Mouse (Mus musculus) liver, embryonic 11.5 days (tissue): ENCODE measurements around the gene Ssxb2. TPM values are rescaled to one million over a fixed set of nuclear protein-coding genes. Genes with fewer than 3 reads are reported as not detected.
"Not testable (repeated sequence)": the region's sequence is repeated elsewhere in the genome, so short reads cannot be mapped to it uniquely, and the experiment has no call there.

ENCODE experiments used
- ATAC-seq: fragments of 200-750 bp; cut with Nextera tagmentation; replicated peaks from 2 replicates; pipeline ENCODE4 v1.8.0; 2017; ENCODE audit warnings: moderate number of reproducible peaks, mild to moderate bottlenecking, moderate TSS enrichment, moderate library complexity; ENCODE audit not compliant: low FRiP score
- DNase-seq: peaks from one replicate; pipeline ENCODE4 v3.0.0-alpha.2; 2017; ENCODE audit warnings: low spot score
- H3K27ac ChIP-seq: fragments of 300-500 bp; sonication (generic); 2 replicates; pipeline ENCODE4 v1.5.1; 2014; ENCODE audit warnings: mild to moderate bottlenecking, low read depth, low read length, control low read depth
- H3K27me3 ChIP-seq: fragments of 300-500 bp; sonication (generic); replicated peaks from 2 replicates; pipeline ENCODE4 v1.6.1; 2014; ENCODE audit warnings: low read length, mixed read lengths; ENCODE audit not compliant: control insufficient read depth, insufficient read depth
- H3K36me3 ChIP-seq: fragments of 300-500 bp; sonication (generic); 2 replicates; pipeline ENCODE4 v1.6.1; 2014; ENCODE audit warnings: mild to moderate bottlenecking, low read length, moderate library complexity, mixed read lengths; ENCODE audit not compliant: control insufficient read depth, insufficient read depth
- H3K4me1 ChIP-seq: fragments of 300-500 bp; sonication (generic); replicated peaks from 2 replicates; pipeline ENCODE4 v1.6.1; 2014; ENCODE audit warnings: low read length, mixed read lengths; ENCODE audit not compliant: control insufficient read depth, insufficient read depth
- H3K4me2 ChIP-seq: fragments of 300-500 bp; sonication (generic); 2 replicates; pipeline ENCODE4 v1.6.1; 2014; ENCODE audit warnings: mild to moderate bottlenecking, control low read depth, moderate library complexity
- H3K4me3 ChIP-seq: fragments of 300-500 bp; sonication (generic); 2 replicates; pipeline ENCODE4 v1.5.1; 2014; ENCODE audit warnings: low read depth, low read length, control low read depth
- H3K9ac ChIP-seq: fragments of 300-500 bp; sonication (generic); 2 replicates; pipeline ENCODE4 v1.6.1; 2014; ENCODE audit warnings: low read depth, low read length, control low read depth
- H3K9me3 ChIP-seq: fragments of 300-500 bp; sonication (generic); 2 replicates; pipeline ENCODE4 v1.6.1; 2016; ENCODE audit warnings: low read length, inconsistent platforms, mixed read lengths; ENCODE audit not compliant: control insufficient read depth
- WGBS: fragments of 180-500 bp; shearing (Covaris S2); extraction: QIAGEN DNeasy Blood & Tissue Kit; methylation state at CpG from one replicate; pipeline ENCODE4 v1.1.7; 2014; 5-methylcytosine and 5-hydroxymethylcytosine counted together
- polyA plus RNA-seq: library from polyadenylated mRNA; unstranded; fragments of >200 nt; fragmentation: Nextera tagmentation; extraction: Ambion mirVana; gene quantifications from 2 replicates; pipeline ENCODE4 v1.2.1, GENCODE M21; 2014

The Ssxb2 gene
- not detected in 2 replicates for polyA plus RNA-seq

DNA sequence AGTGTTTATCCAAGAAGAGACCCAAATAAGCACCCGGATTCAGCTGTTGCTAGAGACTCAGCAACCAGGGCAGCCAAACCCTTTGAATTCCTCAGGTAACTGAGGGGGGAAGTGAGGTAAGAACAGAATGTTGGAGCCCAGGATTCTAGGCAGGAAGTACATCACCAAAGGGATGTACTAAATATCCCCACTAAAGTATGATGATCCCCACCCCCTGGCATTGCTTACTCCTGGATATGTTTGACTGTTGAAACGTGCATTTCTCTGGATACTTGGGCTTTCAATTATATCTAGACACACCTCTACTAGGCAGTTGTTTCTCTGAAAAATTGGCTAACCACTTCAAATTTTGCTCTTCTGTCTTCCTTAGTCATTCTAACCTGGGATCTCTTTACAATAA lies at the start of gene Ssxb2:
Ssxb2 (minus strand) TSS at position 101 of the 400 bp plus-strand sequence.
- not testable (repeated sequence) for H3K27me3 ChIP-seq, H3K9ac ChIP-seq, ATAC-seq, H3K36me3 ChIP-seq, H3K27ac ChIP-seq, H3K4me2 ChIP-seq, H3K9me3 ChIP-seq, H3K4me1 ChIP-seq, H3K4me3 ChIP-seq, DNase-seq
- WGBS, result 66% methylated on average over 2 of the region's 2 CpGs

DNA sequence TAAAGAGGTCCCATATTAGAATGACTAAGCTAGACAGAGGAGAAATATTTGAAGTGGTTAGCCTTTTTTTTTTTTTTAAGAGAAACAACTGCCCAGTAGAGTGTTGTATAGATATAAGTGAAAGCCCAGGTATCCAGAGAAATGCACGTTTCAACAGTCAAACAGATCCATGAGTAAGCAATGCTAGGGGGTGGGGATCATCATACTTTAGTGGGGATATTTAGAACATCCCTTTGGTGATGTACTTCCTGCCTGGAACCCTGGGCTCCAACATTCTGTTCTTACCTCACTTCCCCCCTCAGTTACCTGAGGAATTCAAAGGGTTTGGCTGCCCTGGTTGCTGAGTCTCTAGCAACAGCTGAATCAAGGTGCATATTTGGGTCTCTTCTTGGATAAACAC lies 48.5 kb downstream of the Ssxb2 start, which contains the start of gene Ssxb1:
Ssxb1 (plus strand) TSS at position 301 of the 400 bp plus-strand sequence.
- not testable (repeated sequence) for H3K36me3 ChIP-seq, H3K27me3 ChIP-seq, DNase-seq, H3K9ac ChIP-seq, H3K4me1 ChIP-seq, H3K9me3 ChIP-seq, H3K27ac ChIP-seq, H3K4me3 ChIP-seq, ATAC-seq, H3K4me2 ChIP-seq
- 33% methylated on average over 1 of the region's 1 CpGs for WGBS

Other genes with a start within 250 kb of the Ssxb2 start
- gene Ftsj1, start 209.3 kb downstream of the Ssxb2 start, polyA plus RNA-seq, result 59.6 and 62.7 TPM in 2 replicates
- 77.7 and 84.1 TPM in 2 replicates for gene Slc38a5, start 190.6 kb downstream of the Ssxb2 start, polyA plus RNA-seq
- gene Ssxb10, start 134.3 kb downstream of the Ssxb2 start, polyA plus RNA-seq, result not detected in 2 replicates
- not detected in 2 replicates for gene Ssxb9, start 94.7 kb downstream of the Ssxb2 start, polyA plus RNA-seq
- gene Ssxb1, start 48.4 kb downstream of the Ssxb2 start, polyA plus RNA-seq, result not detected in 2 replicates
- not detected in 2 replicates for gene Gm14459, start 63.2 kb upstream of the Ssxb2 start, polyA plus RNA-seq
- gene Ssxb6, start 86.5 kb upstream of the Ssxb2 start, polyA plus RNA-seq, result not detected in 2 replicates
- gene Ssxb3, start 130.1 kb upstream of the Ssxb2 start, polyA plus RNA-seq, result not detected in 2 replicates
- not detected in 2 replicates for gene Ssxb8, start 229.1 kb upstream of the Ssxb2 start, polyA plus RNA-seq